Mouse (Mus musculus): Measurements from ENCODE around the gene Sept9.

Gene Sept9

DNA sequence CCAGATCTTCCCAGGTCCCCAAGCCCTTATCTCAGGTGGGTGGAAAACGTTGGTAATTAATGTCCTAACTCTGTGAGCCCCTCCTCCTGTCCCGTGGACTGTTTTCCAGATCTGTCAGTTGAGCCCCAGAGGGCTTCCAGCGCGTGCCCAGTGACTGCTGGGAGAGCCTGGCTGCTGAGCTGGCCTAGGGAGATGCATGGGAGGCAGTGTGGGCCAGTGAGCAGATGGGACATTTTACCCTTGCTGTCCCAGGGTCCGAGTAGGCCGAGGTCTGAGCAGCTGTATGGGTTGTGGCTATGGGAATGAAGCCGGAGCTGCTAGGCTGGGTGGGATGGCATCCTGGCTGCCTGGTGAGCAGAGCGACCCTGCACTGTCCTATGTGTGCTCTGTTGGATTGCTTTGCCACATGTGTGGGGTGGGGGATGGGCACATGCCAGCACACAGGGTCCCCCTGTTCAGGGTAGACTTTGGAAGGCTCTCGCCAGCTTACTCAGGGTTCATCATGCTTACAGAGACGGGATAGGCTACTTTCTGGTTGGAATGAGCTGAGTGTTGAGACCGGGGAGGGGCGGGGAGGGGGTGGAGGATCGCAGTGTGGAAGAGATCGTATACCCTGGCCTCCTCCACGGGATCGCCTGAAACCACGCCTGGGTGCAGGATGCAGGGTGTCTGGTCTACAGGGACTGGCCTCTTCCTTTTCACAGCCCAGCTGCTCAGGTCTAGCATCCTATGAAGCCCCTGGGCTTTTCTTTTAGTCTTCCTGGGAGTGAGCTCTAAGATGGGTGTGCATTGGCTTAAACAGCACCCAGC, 109.9 kb downstream of the Sept9 start:
- no peak for DNase-seq (ENCODE audit: inconsistent age in 2 of 2, low spot score in 1 of 2)

- DNase-seq (ENCODE audit: inconsistent age in 2 of 2, low spot score in 1 of 2) = peak in 1 of 2 experiments; percentile 65
Measured at GRCm38 (mm10) chr11:117309918-117310287, 110.4 kb downstream of the Sept9 start.

- peak in 1 of 2 experiments; percentile 74 for DNase-seq (ENCODE audit: inconsistent age in 2 of 2, low spot score in 1 of 2)
Measured at GRCm38 (mm10) chr11:117310341-117311107, 111.1 kb downstream of the Sept9 start.

GRCm38 (mm10) chr11:117311127-117311800, 111.8 kb downstream of the Sept9 start:
- peak; percentile 77 to 94 for DNase-seq (ENCODE audit: inconsistent age in 2 of 2, low spot score in 1 of 2)

DNA sequence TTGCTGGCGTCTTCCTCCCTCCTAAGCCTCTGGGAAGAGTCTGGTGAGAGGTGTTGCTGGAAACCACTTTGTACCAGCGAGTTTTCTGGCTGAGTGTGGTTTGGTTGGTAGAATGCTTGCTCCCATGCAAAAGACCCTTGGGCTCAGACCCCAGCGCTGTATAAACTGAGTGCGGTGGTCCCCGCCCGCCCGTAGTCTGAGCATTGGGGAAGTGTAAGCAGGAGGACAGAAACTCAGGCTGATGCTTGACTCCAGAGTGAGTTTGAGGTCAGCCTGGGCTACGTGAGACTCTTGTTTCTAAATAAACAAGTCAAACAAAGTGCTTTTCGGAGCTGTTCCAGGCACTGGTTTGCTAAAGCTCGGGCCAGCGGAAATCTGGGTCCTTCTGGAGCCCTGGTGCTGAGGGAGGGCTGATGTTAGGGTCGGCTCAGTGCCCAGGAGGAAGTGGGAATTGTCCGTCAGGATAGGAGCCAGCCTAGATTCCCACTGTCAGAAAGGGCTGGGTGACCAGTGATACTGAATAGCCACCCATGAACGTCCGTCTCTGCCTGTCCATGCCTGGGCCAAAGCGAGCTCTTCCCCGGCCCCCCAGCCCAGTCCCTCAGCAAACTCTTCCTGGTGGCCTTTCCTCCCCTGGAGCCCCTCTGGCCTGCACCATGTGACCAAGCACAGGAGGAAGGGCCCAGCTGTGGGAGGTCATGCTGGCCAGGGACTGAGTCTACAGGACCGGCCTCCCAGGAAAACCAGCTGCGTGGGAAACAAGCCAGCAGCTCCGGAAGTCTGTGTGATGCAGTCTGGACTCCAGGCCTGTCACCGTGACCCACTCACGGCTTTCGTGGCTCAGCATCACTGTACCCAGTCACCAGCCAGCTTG, 112.8 kb downstream of the Sept9 start:
- peak; percentile 70 to 87 for DNase-seq (ENCODE audit: inconsistent age in 2 of 2, low spot score in 1 of 2)

DNA sequence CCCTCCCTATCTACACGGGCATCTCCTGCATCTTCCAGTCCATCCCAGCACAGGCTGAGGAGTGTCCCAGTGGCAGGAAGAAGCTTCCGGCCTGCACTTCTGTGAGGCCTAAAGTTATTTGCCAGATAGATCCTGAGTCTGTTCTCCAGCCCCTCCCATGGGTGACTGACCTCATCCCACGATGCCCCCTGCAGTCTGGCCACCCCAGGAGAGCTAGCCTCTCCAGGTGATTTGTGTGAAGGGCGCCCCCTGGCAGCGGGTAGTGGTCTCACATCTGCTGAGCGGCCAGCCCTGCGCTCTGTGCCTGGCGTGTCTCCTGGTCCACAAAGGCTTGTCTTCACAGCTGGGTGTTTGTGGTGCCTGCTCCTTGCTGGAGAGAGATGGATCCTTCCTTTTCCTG, 113.5 kb downstream of the Sept9 start:
- peak; percentile 50 to 76 for DNase-seq (ENCODE audit: inconsistent age in 2 of 2, low spot score in 1 of 2)

- peak in 1 of 2 experiments; percentile 54 for DNase-seq (ENCODE audit: inconsistent age in 2 of 2, low spot score in 1 of 2)
Measured at GRCm38 (mm10) chr11:117313446-117313845, 114.0 kb downstream of the Sept9 start.

GRCm38 (mm10) chr11:117314026-117314425, 114.6 kb downstream of the Sept9 start:
- DNase-seq (ENCODE audit: inconsistent age in 2 of 2, low spot score in 1 of 2) = peak; percentile 58 to 84

DNA sequence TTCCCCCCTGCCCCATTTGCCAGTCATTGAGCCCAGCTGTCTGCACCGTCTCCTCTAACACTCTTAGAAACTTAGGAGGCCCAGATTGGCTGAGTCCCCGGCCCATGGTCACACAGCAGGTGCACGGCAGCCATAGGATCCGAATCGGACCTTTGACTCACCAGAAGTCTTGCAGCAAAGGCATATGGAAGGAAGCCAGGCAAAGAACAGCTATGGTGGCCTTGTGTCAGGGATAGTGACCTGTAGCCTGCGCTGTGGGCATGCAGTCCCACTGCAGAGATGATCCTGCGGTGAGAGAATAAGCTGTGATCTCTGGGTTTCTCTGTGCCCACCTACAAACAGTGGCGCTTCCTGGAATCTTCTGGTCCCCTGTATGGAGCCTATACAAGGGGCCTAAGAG, 115.1 kb downstream of the Sept9 start:
- peak in 1 of 2 experiments; percentile 82 for DNase-seq (ENCODE audit: inconsistent age in 2 of 2, low spot score in 1 of 2)

DNA sequence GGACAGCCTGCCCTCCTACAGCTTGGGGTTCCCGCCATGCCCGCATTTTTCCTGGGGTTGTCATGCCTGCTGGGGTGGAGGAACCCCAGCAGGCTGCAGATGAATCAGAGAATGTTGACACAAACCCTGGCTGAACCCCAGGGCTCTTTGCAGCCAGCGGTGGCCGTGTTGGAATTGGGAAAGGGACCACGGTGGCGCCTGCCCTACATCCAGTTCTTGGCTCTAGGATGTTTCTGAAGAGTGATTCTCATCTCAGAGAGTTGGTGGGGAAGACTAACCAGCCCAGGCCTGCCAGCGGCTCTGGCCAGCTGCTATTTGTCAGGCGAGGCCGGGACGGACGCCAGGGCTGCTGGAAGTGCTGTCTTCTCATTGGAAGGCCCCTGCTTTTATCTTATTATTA, 115.8 kb downstream of the Sept9 start:
- peak; percentile 88 to 93 for DNase-seq (ENCODE audit: inconsistent age in 2 of 2, low spot score in 1 of 2)

GRCm38 (mm10) chr11:117316441-117317331, 117.2 kb downstream of the Sept9 start:
- peak; percentile 41 to 71 for DNase-seq (ENCODE audit: inconsistent age in 2 of 2, low spot score in 1 of 2)

GRCm38 (mm10) chr11:117317429-117318101, 118.1 kb downstream of the Sept9 start:
- no peak for DNase-seq (ENCODE audit: inconsistent age in 2 of 2, low spot score in 1 of 2)

- DNase-seq (ENCODE audit: inconsistent age in 2 of 2, low spot score in 1 of 2) = no peak
Measured at GRCm38 (mm10) chr11:117318202-117318601, 118.7 kb downstream of the Sept9 start.

DNA sequence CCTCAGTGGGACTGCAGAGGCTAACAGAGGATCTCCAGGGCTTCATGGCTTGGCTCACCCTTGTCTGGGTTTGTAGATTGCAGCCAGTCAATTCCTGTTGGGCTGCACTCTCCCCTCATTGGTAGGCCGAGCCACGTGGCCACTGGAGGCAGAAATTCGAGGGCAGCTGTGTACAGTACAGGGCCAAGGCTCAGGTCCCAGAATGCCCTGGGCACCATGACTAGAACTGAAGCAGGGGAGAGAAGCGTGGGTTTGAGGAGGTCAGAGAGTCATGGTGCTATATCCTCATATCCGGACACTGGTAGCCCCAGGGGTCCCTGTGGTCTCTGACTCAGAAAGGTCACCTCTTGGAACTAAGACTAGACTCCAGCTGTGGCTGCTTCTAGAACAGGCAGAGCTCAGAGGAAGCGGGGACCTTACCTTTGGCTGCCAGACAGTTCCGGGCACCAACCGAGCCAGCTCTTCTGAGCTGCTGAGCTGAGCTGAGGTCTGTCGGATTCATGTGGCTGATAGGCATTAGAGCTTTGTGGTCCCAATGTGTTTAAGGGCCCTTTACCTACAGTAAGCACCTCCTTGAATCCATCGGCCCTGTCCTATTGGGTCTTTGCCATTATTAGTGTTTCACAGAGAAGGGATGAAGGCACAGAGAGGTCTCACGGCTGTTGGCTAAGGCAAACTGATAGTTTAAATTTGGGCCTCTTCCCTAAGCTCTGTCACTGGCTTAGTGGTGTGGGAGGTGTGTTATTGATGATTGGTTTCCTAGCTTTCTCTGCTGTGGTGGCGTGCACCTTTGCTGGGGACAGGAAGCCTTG, 119.5 kb downstream of the Sept9 start:
- no peak for DNase-seq (ENCODE audit: inconsistent age in 2 of 2, low spot score in 1 of 2)

DNA sequence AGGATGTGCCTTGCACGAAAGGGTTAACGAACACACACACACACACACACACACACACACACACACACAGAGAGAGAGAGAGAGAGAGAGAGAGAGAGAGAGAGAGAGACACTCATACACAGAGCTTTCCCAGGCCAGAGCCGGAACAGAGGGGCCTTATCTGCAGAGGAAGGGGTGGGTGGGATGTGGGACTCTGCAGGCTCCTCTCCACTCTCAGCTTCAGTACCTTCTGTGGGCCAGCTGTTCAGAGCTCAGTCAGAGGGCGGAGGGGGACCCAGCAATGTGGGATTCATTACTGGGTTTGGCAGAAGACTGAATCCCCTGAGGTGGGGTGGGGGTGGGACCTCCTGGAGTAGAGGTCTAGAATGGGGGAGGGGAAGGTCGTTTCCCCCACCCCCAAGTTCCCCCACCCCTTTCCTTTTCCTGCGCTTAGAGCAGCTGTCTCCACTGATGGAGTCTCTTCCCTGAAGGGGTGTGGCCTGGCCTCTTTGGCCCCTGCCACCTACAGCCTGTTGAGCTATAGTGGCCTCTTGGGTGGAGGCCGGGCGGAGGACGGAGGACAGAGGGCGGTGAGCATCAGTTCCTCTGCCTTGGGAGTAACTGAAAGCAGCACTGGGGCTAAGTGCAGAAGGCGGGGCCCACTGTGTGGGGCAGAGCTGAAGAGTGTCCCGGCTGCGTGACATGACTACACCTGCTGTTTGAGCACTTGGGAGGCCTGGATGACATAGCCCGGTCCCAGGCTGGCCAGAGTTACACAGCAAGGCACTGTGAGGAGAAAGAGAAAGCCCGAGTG, 120.3 kb downstream of the Sept9 start:
- DNase-seq (ENCODE audit: inconsistent age in 2 of 2, low spot score in 1 of 2) = peak in 1 of 2 experiments; percentile 38

GRCm38 (mm10) chr11:117320482-117320881, 121.0 kb downstream of the Sept9 start:
- DNase-seq (ENCODE audit: inconsistent age in 2 of 2, low spot score in 1 of 2) = no peak

- DNase-seq (ENCODE audit: inconsistent age in 2 of 2, low spot score in 1 of 2) = peak in 1 of 2 experiments; percentile 33
Measured at GRCm38 (mm10) chr11:117321311-117321971, 122.0 kb downstream of the Sept9 start.
